Mouse (Mus musculus) lung, adult 2 months (tissue): ENCODE data around the gene Hoxd9.

Experiments used
- CTCF ChIP-seq: fragments of 200-500 bp; IDR thresholded peaks from 2 replicates; pipeline ENCODE4 v1.5.1; 2011; ENCODE audit warnings: mild to moderate bottlenecking, low read length, control low read depth; ENCODE audit not compliant: insufficient read depth
- POLR2A ChIP-seq: fragments of 200-500 bp; IDR thresholded peaks from 2 replicates; pipeline ENCODE4 v1.6.1; 2011; ENCODE audit warnings: low read depth, mild to moderate bottlenecking, control low read depth, low read length, borderline replicate concordance; ENCODE audit errors: extremely low read depth

DNA sequence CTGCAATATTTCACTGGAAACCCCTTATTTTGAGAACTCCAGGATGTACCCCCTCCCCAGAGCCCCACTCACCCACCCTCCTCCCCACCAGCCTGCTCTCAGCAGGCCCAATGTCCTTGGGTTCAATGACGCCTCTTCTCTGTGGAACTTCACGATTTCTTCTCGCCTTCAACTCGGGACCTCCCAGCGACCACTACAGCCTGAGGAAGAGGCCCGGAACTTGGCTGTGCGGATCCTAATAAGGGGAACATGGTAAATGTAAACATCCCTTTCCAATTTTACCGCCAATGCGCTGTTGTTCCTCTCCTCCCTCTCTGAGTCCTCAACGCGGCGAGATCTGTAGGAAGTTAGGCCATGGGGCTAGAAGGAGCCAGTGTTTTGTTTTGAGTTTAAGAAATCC is 13.4 kb upstream of the Hoxd9 start:
- no peak for TF ChIP-seq POLR2A
- no peak for TF ChIP-seq CTCF
